Mouse (Mus musculus): ENCODE measurements around the gene Stk11.
A peak's percentile ranks its signal among the peaks of the same experiment; 100 is the strongest.

Stk11 gene

DNA sequence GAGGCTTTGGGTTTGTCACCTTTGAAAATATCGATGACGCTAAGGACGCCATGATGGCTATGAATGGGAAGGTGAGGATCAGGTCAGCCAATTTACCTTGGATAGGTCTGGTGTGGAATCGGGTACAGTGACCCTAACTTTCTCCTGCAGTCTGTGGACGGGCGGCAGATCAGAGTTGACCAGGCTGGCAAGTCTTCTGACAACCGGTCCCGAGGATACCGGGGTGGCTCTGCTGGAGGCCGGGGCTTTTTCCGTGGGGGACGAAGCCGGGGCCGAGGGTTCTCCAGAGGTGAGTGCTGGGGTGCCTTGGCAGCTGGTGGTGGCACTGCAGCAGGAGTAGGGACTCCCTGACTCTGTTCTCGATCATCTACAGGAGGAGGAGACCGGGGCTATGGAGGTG lies 54.4 kb downstream of the Stk11 start:
- DNase-seq (ENCODE audit: low spot score in 2 of 2), result no peak

GRCm38 (mm10) chr10:80170601-80171021 lies 55.0 kb downstream of the Stk11 start:
- no peak for DNase-seq (ENCODE audit: low spot score in 2 of 2)

DNA sequence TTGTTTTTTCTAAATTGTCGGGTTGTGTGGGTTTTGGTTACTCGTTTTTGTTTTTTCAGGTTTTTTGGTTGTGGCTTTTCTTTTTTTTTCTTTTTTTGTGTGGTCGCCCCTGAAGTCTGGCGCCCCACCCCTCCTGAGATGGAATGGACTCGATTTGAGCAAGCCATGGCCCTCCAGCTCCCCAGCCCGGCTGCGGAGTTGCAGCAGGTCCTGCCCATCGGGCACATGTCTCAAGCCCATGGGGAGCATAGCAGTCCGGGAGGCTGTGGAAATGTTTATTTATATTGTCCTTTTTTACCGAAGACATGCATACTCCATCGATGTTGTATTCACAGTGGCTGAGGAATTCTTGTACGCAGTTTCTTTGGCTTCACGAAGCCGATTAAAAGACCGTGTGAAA lies 55.6 kb downstream of the Stk11 start:
- DNase-seq (ENCODE audit: low spot score in 2 of 2), result no peak

- peak in 1 of 2 experiments; percentile 22 for DNase-seq (ENCODE audit: low spot score in 2 of 2)
These were observed 56.3 kb downstream of the Stk11 start for GRCm38 (mm10) chr10:80171760-80172526.

- DNase-seq (ENCODE audit: low spot score in 2 of 2), result peak; percentile 89 to 92
These were observed 57.1 kb downstream of the Stk11 start, which contains the start of gene 1600002K03Rik for GRCm38 (mm10) chr10:80172527-80173292. TSS of gene 1600002K03Rik (plus strand) at chr10:80172944.

GRCm38 (mm10) chr10:80173358-80173757 lies 57.8 kb downstream of the Stk11 start:
- DNase-seq (ENCODE audit: low spot score in 2 of 2), result no peak

GRCm38 (mm10) chr10:80173955-80174640 lies 58.5 kb downstream of the Stk11 start:
- DNase-seq (ENCODE audit: low spot score in 2 of 2), result no peak

DNA sequence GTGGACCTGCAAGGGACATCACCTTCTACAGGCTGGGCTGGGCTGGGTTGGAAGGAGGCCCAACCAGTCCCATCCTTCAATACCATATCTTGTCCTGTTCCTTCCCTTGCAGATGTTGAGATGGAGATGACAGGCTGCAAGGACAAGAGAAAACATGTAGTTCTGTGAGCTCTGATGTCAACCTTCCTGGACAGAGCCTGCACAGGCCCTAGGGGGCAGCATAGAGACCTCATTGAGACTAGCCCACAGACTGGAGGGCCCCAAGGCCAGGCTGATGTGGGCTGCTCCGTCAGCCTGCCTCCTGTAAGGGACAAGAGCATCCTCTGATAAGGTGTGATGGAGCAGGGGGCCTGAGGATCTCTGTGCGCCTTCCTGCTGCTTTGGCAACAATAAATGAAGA lies 59.1 kb downstream of the Stk11 start:
- DNase-seq (ENCODE audit: low spot score in 2 of 2), result peak in 1 of 2 experiments; percentile 39

GRCm38 (mm10) chr10:80175536-80176269 lies 60.1 kb downstream of the Stk11 start:
- DNase-seq (ENCODE audit: low spot score in 2 of 2), result no peak

DNA sequence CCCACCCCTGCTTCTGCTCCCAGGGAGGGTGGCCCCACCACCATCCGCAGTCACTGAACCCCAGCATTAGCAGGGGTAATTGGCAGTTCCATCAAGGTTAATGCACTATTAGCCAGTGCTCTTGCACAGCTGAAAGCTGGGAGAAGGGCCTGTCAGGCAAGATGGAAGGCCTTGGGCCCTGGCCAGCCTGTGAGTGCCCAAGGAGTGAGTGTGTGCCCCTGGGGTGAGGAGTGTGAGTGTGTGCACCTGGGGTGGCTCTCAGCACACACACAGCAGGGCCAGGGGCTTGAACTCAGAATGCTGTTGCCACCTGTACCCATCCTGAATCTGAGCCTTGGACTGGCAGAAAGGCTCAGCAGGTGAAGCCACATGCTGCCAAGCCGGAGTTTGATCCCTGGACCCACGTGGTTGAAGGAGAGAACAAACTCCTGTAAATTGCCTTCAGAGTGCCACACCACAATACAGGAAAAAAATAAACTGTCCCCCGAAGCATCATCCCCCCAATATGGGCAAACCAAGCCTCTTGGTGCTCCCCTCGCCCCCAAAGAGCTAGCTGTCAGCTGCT lies 60.7 kb downstream of the Stk11 start:
- DNase-seq (ENCODE audit: low spot score in 2 of 2), result no peak

- no peak for DNase-seq (ENCODE audit: low spot score in 2 of 2)
These were observed 62.1 kb downstream of the Stk11 start for GRCm38 (mm10) chr10:80177441-80178279.

- no peak for DNase-seq (ENCODE audit: low spot score in 2 of 2)
These were observed 63.8 kb downstream of the Stk11 start, which contains the start of gene Efna2 for GRCm38 (mm10) chr10:80179068-80180051. TSS of gene Efna2 (plus strand) at chr10:80179482.
